Mouse (Mus musculus) heart, postnatal 10 days (tissue): ENCODE results near the gene Catspere2. TPM values are rescaled to one million over a fixed set of nuclear protein-coding genes. Genes with fewer than 3 reads are reported as not detected.
A peak's percentile ranks its signal among the peaks of the same experiment; 100 is the strongest.

Experiments used
- DNase-seq, 2 experiments: peaks; one replicate each; pipeline ENCODE4 v3.0.0; 2021
- intact Hi-C: fragments of 180-260 bp; cut with DNase I; formaldehyde crosslinking; loops from one replicate; pipeline ENCODE4 v1.15.1; 2025
- total RNA-seq, 2 experiments: library from RNA; stranded (reverse); gene quantifications; 2 replicates each; pipeline ENCODE4 v1.2.3; 2021

Catspere2 gene
- total RNA-seq, 2 experiments from 2014 or later, result 0.17 to 0.26 TPM

DNA sequence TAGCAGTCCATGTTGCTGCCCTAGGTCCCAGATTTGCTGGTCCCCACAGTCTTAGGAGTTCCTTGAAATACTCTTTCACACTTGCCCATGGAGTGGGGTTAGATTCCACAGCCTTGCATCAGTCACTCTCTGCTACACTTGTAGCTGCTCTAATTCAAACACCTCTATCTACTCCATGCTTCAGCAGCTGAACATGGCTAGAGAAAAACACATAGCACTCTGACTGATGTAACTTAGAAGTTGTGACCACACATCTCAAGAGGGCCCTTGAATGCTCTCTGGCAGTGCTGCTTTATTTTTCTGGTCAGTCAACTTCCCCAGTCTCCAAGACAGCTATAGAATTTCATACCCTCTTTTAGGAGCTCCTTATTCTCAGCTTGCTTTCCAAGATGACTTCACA, 226.7 kb downstream of the Catspere2 start:
- intact Hi-C loops, result no loop called here
- no peak for DNase-seq

DNA sequence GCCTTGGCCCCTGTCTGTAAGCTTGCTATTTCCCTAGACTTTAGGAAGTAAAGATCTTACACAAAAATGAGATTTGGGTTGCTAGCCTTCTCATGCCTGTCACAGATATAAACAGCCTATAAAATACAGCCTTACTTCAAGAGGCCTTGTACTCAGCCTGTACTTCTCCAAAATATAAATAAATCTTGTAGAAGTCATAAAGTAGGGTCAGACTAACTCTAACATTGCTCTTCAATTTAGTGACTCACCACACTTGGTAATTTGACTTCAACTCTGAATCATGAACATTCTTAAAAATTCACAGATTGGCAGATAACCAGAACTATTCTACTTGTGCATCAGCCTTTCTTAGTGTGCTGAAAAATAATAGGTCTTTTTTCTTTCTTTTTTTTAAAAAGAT, 233.9 kb downstream of the Catspere2 start:
- intact Hi-C loops, result no loop called here

DNA sequence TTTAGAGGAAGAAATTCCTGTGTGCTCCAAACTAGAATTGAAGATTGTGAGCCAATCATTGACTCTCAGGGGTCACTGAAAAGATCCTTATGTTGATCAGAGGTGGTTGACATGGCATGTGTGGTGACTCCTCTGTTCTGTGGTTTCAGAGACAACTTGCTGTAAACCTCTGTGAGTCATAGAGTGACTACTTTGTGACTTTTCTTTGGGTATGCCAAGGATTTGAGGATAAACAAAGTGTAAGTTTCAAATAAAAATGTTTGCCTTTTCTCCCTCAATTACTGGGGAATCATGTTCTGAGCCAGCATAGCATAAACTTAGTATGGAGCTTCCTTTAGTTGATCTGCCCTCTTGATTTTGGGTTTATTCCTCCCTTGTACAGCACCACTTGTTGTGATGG, 235.1 kb downstream of the Catspere2 start:
- no peak for DNase-seq
- intact Hi-C loops, result no loop called here

More for the DNA sequence above, 233.9 kb downstream of the Catspere2 start:
- DNase-seq, result no peak

DNA sequence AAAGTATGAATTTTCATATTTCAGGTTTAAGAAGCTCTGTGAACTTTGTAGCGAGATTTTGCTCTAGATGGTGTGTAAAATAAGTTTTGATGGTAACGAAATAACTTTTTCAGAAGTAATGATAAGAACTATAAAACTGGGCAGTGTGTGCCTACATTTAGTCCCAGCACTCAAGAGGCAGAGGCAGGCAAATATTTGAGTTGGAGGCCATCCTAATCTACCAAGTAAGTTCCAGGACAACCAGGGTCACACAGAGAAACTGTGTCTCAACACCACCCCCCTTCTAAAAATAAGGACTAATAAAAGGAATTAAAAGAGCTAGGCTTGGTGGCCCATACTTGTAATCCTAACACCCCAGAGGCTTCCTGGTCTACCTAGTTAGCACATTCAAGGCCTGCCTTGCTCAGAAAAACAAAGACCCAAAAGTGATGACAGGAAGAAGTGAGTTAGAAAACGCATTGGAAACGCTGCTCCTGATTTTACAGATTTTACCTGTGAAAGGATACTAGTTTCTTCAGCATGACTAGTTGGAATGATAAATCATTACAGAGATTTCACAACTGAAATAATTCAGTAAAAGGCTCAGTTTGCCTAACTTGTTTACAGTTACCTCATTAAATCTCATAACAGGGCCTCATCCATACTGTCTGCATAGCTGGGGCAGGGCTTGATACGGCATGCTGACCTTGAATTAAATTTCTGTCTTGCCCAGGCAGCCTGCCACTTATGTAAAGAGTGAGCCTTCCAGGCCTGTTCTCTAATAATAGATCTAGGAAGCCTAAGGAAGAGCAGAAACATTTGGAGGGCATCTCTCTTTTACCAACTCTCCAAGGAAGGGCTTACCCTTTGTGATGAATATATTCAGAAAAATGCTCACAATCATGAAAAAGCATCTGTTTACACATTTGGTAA, 236.2 kb downstream of the Catspere2 start:
- DNase-seq, result peak; percentile 59 to 71
- intact Hi-C loops, result loop anchor here (5.0 kb wide), 1 partner anchor 32 kb away; the partner anchor contains the start of gene Desi2

Other genes with a start within 250 kb of the Catspere2 start
- gene Adss, start 186.9 kb upstream of the Catspere2 start, total RNA-seq, result 10 to 100 TPM; 20.3 to 20.4 TPM
- 10 to 100 TPM; 23.3 to 27.0 TPM for gene Desi2, start 204.0 kb downstream of the Catspere2 start, total RNA-seq